Mouse (Mus musculus) liver, embryonic 14.5 days (tissue): Measurements from ENCODE around the gene 4930539E08Rik.

Experiments used
- CTCF ChIP-seq: IDR thresholded peaks from 2 replicates; pipeline ENCODE4 v1.5.1; 2016; ENCODE audit warnings: antibody characterized with exemption, low read depth, control low read depth
- EP300 ChIP-seq: IDR thresholded peaks from 2 replicates; pipeline ENCODE4 v1.6.1; 2016; ENCODE audit warnings: antibody characterized with exemption, low read depth

- TF ChIP-seq CTCF = no peak
- no peak for TF ChIP-seq EP300
Measured at GRCm38 (mm10) chr17:28953251-28953650, 38.1 kb upstream of the 4930539E08Rik start.
